Mouse (Mus musculus) CH12.LX (cell line): ENCODE results near the gene Gspt2.

Experiments
- CHD2 ChIP-seq: IDR thresholded peaks from 2 replicates; pipeline ENCODE4 v1.6.1; 2011; ENCODE audit warnings: low read length, improper control_type of control experiment
- CTCF ChIP-seq, 2 experiments: IDR thresholded peaks in 1 of 2; conservative IDR thresholded peaks in 1 of 2; 2 replicates each; pipeline ENCODE4 v1.5.1; 2011 to 2012; ENCODE audit warnings: low read depth in 2 of 2, low read length in 2 of 2, improper control_type of control experiment in 1 of 2, inconsistent platforms in 1 of 2, mild to moderate bottlenecking in 1 of 2, moderate library complexity in 1 of 2
- ELF1 ChIP-seq: IDR thresholded peaks from 2 replicates; pipeline ENCODE4 v1.6.1; 2014; ENCODE audit warnings: low read depth, mild to moderate bottlenecking, inconsistent platforms, low read length, improper control_type of control experiment
- EP300 ChIP-seq: IDR thresholded peaks from 2 replicates; pipeline ENCODE4 v1.6.1; 2011; ENCODE audit warnings: low read length, improper control_type of control experiment
- JUN ChIP-seq: IDR thresholded peaks from 2 replicates; pipeline ENCODE4 v1.6.1; 2011; ENCODE audit warnings: low read depth, mild to moderate bottlenecking, low read length, improper control_type of control experiment, moderate library complexity; ENCODE audit not compliant: insufficient read depth
- NELFE ChIP-seq: IDR thresholded peaks from 2 replicates; pipeline ENCODE4 v1.6.1; 2011; ENCODE audit warnings: low read depth, low read length, improper control_type of control experiment
- POLR2A ChIP-seq: IDR thresholded peaks from 2 replicates; pipeline ENCODE4 v1.6.1; 2011; ENCODE audit warnings: low read depth, mild to moderate bottlenecking, improper control_type of control experiment, low read length
- RAD21 ChIP-seq: IDR thresholded peaks from 2 replicates; pipeline ENCODE4 v1.6.1; 2011; ENCODE audit warnings: low read depth, mild to moderate bottlenecking, low read length, improper control_type of control experiment, moderate library complexity
- SMC3 ChIP-seq: IDR thresholded peaks from 2 replicates; pipeline ENCODE4 v1.6.1; 2011; ENCODE audit warnings: low read depth, low read length, improper control_type of control experiment
- UBTF ChIP-seq: IDR thresholded peaks from 2 replicates; pipeline ENCODE4 v1.6.1; 2012; ENCODE audit warnings: low read depth, mild to moderate bottlenecking, inconsistent platforms, low read length, improper control_type of control experiment, moderate library complexity
- USF1 ChIP-seq: IDR thresholded peaks from 2 replicates; pipeline ENCODE4 v1.6.1; 2014; ENCODE audit warnings: low read depth, mild to moderate bottlenecking, inconsistent platforms, low read length, improper control_type of control experiment
- ZC3H11A ChIP-seq: IDR thresholded peaks from 2 replicates; pipeline ENCODE4 v1.6.1; 2012; ENCODE audit warnings: low read depth, mild to moderate bottlenecking, inconsistent platforms, low read length, improper control_type of control experiment
- ZMIZ1 ChIP-seq: IDR thresholded peaks from 2 replicates; pipeline ENCODE4 v1.6.1; 2012; ENCODE audit warnings: low read depth, mild to moderate bottlenecking, inconsistent platforms, low read length, improper control_type of control experiment
- ZNF384 ChIP-seq: IDR thresholded peaks from 2 replicates; pipeline ENCODE4 v1.6.1; 2012; ENCODE audit warnings: low read depth, low read length, improper control_type of control experiment, inconsistent platforms

GRCm38 (mm10) chrX:94670814-94671213, 34.9 kb downstream of the Gspt2 start:
- TF ChIP-seq EP300 (no peak), USF1 (no peak), ZMIZ1 (no peak), ZNF384 (no peak), CTCF (conservative IDR thresholded peaks at IDR 0.05 in 1 of 2, IDR thresholded peaks at IDR 0.05 in 1 of 2; ENCODE audit: low read depth in 2 of 2, low read length in 2 of 2) (no peak), NELFE (no peak), CHD2 (no peak), SMC3 (no peak), ELF1 (no peak), POLR2A (no peak), RAD21 (no peak), JUN (no peak), ZC3H11A (no peak), UBTF (no peak)
